Mouse (Mus musculus): Measurements from ENCODE around the gene Ccdc82. TPM values are rescaled to one million over a fixed set of nuclear protein-coding genes. Genes with fewer than 3 reads are reported as not detected.

The Ccdc82 gene
- total and polyA plus RNA-seq, 3 experiments = 9.5 to 11.9 (median 11.3) TPM

DNA sequence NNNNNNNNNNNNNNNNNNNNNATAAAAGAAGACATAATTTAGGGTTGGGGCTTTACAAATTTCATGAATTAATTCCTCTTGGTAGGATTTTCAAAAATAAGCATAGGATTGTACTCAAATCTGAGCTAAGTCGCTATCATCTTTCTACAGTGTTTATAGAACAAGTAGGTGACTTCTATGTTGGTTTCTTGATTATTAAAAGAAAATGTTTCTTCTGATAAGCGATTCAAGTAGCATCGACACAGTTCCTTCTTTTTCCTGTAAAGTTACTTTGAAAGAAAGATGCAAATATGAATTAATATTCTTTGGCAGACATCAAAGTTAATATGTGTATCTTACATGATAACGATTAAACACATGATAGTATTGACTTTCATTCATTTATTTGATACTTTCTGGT is 1.3 kb downstream of the Ccdc82 start:
- Histone ChIP-seq H3K27ac (ENCODE audit: insufficient read depth, low read depth) (no peak overlapping the region), H3K4me3 (replicated peaks in 1 of 3; ENCODE audit: low read depth in 2 of 3, low read length in 2 of 3, poor library complexity in 1 of 3) (peak overlapping the region in 1 of 3 experiments; percentile 20), H3K9me3 (replicated peaks; ENCODE audit: low read length) (no peaks in the 10 kb centered on the region), H3K9ac (ENCODE audit: insufficient read depth, low read depth) (no peak overlapping the region), H3K4me2 (ENCODE audit: insufficient read depth, low read depth, poor library complexity, severe bottlenecking) (no peak overlapping the region), H3K79me2 (replicated peaks; ENCODE audit: control insufficient read depth, extremely low read depth, insufficient read depth, poor library complexity, severe bottlenecking) (peaks cover 13% of the 10 kb centered on the region), H3K27me3 (replicated peaks) (no peaks in the 10 kb centered on the region), H3K4me1 (ENCODE audit: control insufficient read depth in 1 of 2, insufficient read depth in 2 of 2) (peaks cover 0 to 11% of the 10 kb centered on the region in 2 experiments; a peak in 1 of 4 replicates), H3K36me3 (replicated peaks in 1 of 2; ENCODE audit: control insufficient read depth in 1 of 2, insufficient read depth in 1 of 2, low read length in 1 of 2) (peaks cover 3 to 7% of the 10 kb centered on the region in 2 experiments)
- DNase-seq (ENCODE audit: extremely low read depth) = no peak
- TF ChIP-seq ETS1 (conservative IDR thresholded peaks at IDR 0.05; ENCODE audit: low read depth, low read length) = no peak
- no peak for TF ChIP-seq TBP (conservative IDR thresholded peaks at IDR 0.05; ENCODE audit: low read depth, low read length)
- no peak for TF ChIP-seq SMC3 (IDR thresholded peaks at IDR 0.05; ENCODE audit: low read depth, low read length)
- no peak for TF ChIP-seq JUN (IDR thresholded peaks at IDR 0.05; ENCODE audit: insufficient read depth, low read depth, low read length)
- TF ChIP-seq RCOR1 (conservative IDR thresholded peaks at IDR 0.05; ENCODE audit: low read depth, low read length) = no peak
- TF ChIP-seq POLR2A (IDR thresholded peaks at IDR 0.05; ENCODE audit: low read depth, low read length) = no peak
- no peak for TF ChIP-seq ZC3H11A (IDR thresholded peaks at IDR 0.05; ENCODE audit: low read depth, low read length)
- no peak for TF ChIP-seq MEF2A (IDR thresholded peaks at IDR 0.05; ENCODE audit: borderline replicate concordance, low read depth, low read length)
- no peak for TF ChIP-seq CTCF (conservative IDR thresholded peaks at IDR 0.05 in 1 of 2, IDR thresholded peaks at IDR 0.05 in 1 of 2; ENCODE audit: low read depth in 2 of 2, low read length in 2 of 2)
- TF ChIP-seq CHD2 (IDR thresholded peaks at IDR 0.05; ENCODE audit: low read length) = no peak
- TF ChIP-seq POLR2AphosphoS2 (IDR thresholded peaks at IDR 0.05; ENCODE audit: low read depth, low read length) = no peak
- TF ChIP-seq ZMIZ1 (IDR thresholded peaks at IDR 0.05; ENCODE audit: low read depth, low read length) = no peak
- TF ChIP-seq KAT2A (IDR thresholded peaks at IDR 0.05; ENCODE audit: insufficient replicate concordance, low read length) = no peak
- TF ChIP-seq MXI1 (IDR thresholded peaks at IDR 0.05; ENCODE audit: low read depth, low read length) = no peak
- no peak for TF ChIP-seq TCF12 (IDR thresholded peaks at IDR 0.05; ENCODE audit: low read depth, low read length)
- no peak for TF ChIP-seq MAFK (IDR thresholded peaks at IDR 0.05; ENCODE audit: insufficient replicate concordance, low read length)
- no peak for TF ChIP-seq UBTF (IDR thresholded peaks at IDR 0.05; ENCODE audit: low read depth, low read length)
- dilution Hi-C loops (cut with MboI; ENCODE audit: extremely low pct_ligation_motif_present, extremely low pct_unique_long_range_greater_than_20kb, low sequenced_read_pairs) = no loop called here
- in situ Hi-C loops (cut with MboI; ENCODE audit: low pct_ligation_motif_present, low pct_unique_long_range_greater_than_20kb, low sequenced_read_pairs) = no loop called here

DNA sequence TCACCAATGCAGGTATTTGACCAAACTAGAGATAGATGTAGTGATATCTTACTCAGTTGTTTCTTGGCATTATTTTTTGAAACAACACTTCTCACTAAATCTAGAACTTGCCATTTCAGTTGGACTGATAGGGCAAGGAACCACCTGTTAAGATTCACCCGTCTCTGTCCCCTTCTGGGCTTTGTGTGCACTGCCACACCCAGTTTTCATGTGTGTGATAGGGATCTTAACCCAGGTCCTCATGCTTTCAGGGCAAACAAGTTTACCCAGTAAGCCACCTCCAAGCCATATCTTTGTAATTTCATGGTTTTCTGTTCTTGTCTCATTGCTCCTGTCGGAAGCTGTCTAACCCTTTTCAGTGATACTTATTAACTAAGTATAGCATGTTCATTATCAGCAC is 4.5 kb downstream of the Ccdc82 start:
- dilution Hi-C loops (cut with MboI; ENCODE audit: extremely low pct_ligation_motif_present, extremely low pct_unique_long_range_greater_than_20kb, low sequenced_read_pairs) (no loop called here), in situ Hi-C loops (cut with MboI; ENCODE audit: low pct_ligation_motif_present, low pct_unique_long_range_greater_than_20kb, low sequenced_read_pairs) (no loop called here)
- H3K4me2 ChIP-seq (ENCODE audit: insufficient read depth, low read depth, poor library complexity, severe bottlenecking) = no peak overlapping the region
- H3K4me1 ChIP-seq (ENCODE audit: control insufficient read depth in 1 of 2, insufficient read depth in 2 of 2) = 0 out of 4 replicates have a peak, but pooled peaks cover 0 to 3% of the 10 kb centered on the region in 2 experiments
- H3K27ac ChIP-seq (ENCODE audit: insufficient read depth, low read depth) = no peak overlapping the region
- DNase-seq (ENCODE audit: extremely low read depth) = no peak
- no peak overlapping the region for H3K9ac ChIP-seq (ENCODE audit: insufficient read depth, low read depth)
- no peak overlapping the region for H3K4me3 ChIP-seq (replicated peaks in 1 of 3; ENCODE audit: low read depth in 2 of 3, low read length in 2 of 3, poor library complexity in 1 of 3)
- TF ChIP-seq E2F4 (IDR thresholded peaks at IDR 0.05; ENCODE audit: insufficient replicate concordance, low read depth, low read length) (no peak), POLR2AphosphoS2 (IDR thresholded peaks at IDR 0.05; ENCODE audit: low read depth, low read length) (no peak)
- H3K79me2 ChIP-seq (replicated peaks; ENCODE audit: control insufficient read depth, extremely low read depth, insufficient read depth, poor library complexity, severe bottlenecking) = no peaks in the 10 kb centered on the region
- H3K27me3 ChIP-seq (replicated peaks) = no peaks in the 10 kb centered on the region
- H3K36me3 ChIP-seq (replicated peaks in 1 of 2; ENCODE audit: control insufficient read depth in 1 of 2, insufficient read depth in 1 of 2, low read length in 1 of 2) = peaks cover 8 to 15% of the 10 kb centered on the region in 2 experiments
- no peaks in the 10 kb centered on the region for H3K9me3 ChIP-seq (replicated peaks; ENCODE audit: low read length)
